15 mouse cellular contexts compared by ENCODE assay signal in the genomic region with DNA sequence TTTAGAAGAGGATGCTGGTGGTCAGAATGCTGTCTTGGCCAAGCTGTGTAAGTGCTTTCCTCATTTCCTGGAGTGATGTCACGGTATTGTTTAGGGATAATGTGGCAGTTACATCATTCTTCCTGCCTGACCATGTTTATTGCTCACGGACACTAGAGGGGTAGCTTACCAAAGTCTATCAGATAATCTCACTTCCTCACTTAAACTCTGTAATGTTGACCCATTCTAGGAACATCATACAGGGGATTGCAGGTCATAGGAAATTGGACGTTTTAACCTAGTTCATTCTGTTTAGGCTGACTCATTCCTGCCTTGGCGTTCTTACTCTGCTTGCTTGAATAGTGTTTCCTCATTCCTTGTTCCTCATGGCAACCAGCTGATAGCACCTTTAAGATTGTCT.
DNase-seq lines count a peak whose midpoint lies in the region; ATAC-seq and TF ChIP-seq lines count a peak whose summit lies in the region.
"Had no signal": no experiment of that assay in that cellular context is flagged by ENCODE, and none has a peak within 500 bp of the region (broad histone marks: within the 10 kb centered on the region; RNA-seq: fewer than 3 reads in every experiment).

No protein-coding gene starts in this region.

- H3K9me3 ChIP-seq in heart, embryonic 16.5 days (replicated peaks; ENCODE audit: control insufficient read depth, low read length) = no peaks in the 10 kb centered on the region
- H3K9me3 ChIP-seq: hindbrain, embryonic 12.5 days; limb, embryonic 13.5 days; midbrain, embryonic 10.5 days had no signal

- no peaks in the 10 kb centered on the region for H3K4me1 ChIP-seq in heart, embryonic 16.5 days (ENCODE audit: control insufficient read depth, insufficient read depth, low read length)
- H3K4me1 ChIP-seq: hindbrain, embryonic 12.5 days; limb, embryonic 13.5 days; midbrain, embryonic 10.5 days had no signal

- 43% methylated on average over 4 of the region's 4 CpGs for WGBS in heart, embryonic 16.5 days
- WGBS in macrophage (ENCODE audit: missing documents) = 6% methylated on average over 4 of the region's 4 CpGs

- no peak for TF ChIP-seq CTCF in C2C12 (IDR thresholded peaks at IDR 0.05; ENCODE audit: control insufficient read depth, insufficient read depth, insufficient read length)

- no peaks in the 10 kb centered on the region for H3K79me3 ChIP-seq in C2C12 (ENCODE audit: low read depth)

- intact Hi-C loops in heart, postnatal 36 days (cut with DNase I) = no loop called here
- intact Hi-C loops in left cerebral cortex, postnatal 10 days (cut with DNase I) = no loop called here

- peak; percentile 57 for DNase-seq in heart, adult 8-10 months (ENCODE audit: low spot score)
- no peak for DNase-seq in heart, postnatal 36 days
- no peak for DNase-seq in cerebellum, postnatal 14 days
- DNase-seq in left cerebral cortex, postnatal 10 days (ENCODE audit: extremely low spot score in 1 of 2, low spot score in 2 of 2) = no peak
- no peak for DNase-seq in kidney, adult 8-10 months
- DNase-seq: adrenal gland, adult 8-10 months; B cell, adult 2 months; thymus, adult 18-20 months had no signal

- H3ac ChIP-seq in C2C12 (ENCODE audit: control insufficient read depth, insufficient read length, low read depth) = no peak overlapping the region

- no peaks in the 10 kb centered on the region for H3K79me2 ChIP-seq in C2C12 (ENCODE audit: control insufficient read depth, insufficient read depth)
- H3K79me2 ChIP-seq in macrophage (ENCODE audit: inconsistent target) = no peaks in the 10 kb centered on the region

- H3K36me3 ChIP-seq in C2C12 (ENCODE audit: control insufficient read depth, insufficient read depth) = no peaks in the 10 kb centered on the region
- no peaks in the 10 kb centered on the region for H3K36me3 ChIP-seq in heart, embryonic 16.5 days (ENCODE audit: control insufficient read depth, insufficient read depth)
- H3K36me3 ChIP-seq in macrophage (ENCODE audit: inconsistent target) = no peaks in the 10 kb centered on the region
- H3K36me3 ChIP-seq: hindbrain, embryonic 12.5 days; limb, embryonic 13.5 days; midbrain, embryonic 10.5 days had no signal

- H3K27me3 ChIP-seq in C2C12 (ENCODE audit: control insufficient read depth, insufficient read depth, insufficient read length) = no peaks in the 10 kb centered on the region
- H3K27me3 ChIP-seq in heart, embryonic 16.5 days (ENCODE audit: control insufficient read depth, insufficient read depth, low read length) = no peaks in the 10 kb centered on the region
- H3K27me3 ChIP-seq: hindbrain, embryonic 12.5 days; limb, embryonic 13.5 days had no signal

- peak overlapping the region; percentile 64 for H3K27ac ChIP-seq in heart, embryonic 16.5 days (ENCODE audit: low read length)
- 0 out of 2 replicates have a peak overlapping the region, but pooled peaks have one; percentile 15 for H3K27ac ChIP-seq in macrophage
- H3K27ac ChIP-seq: hindbrain, embryonic 12.5 days; kidney, postnatal 0 days; limb, embryonic 13.5 days; midbrain, embryonic 10.5 days had no signal

- H3K4me3 ChIP-seq in C2C12 (ENCODE audit: insufficient read depth, poor library complexity, severe bottlenecking) (no peak overlapping the region), macrophage (ENCODE audit: inconsistent target) (no peak overlapping the region)
- H3K4me3 ChIP-seq in heart, embryonic 16.5 days (ENCODE audit: low read length) = no peak overlapping the region
- H3K4me3 ChIP-seq: hindbrain, embryonic 12.5 days; limb, embryonic 13.5 days; midbrain, embryonic 10.5 days had no signal

- ATAC-seq in heart, embryonic 16.5 days (replicated peaks; ENCODE audit: extremely low read depth, insufficient read depth, low FRiP score) = peak; percentile 72

- H3K9ac ChIP-seq in heart, embryonic 16.5 days (ENCODE audit: low read length) = no peak overlapping the region
- H3K9ac ChIP-seq: hindbrain, embryonic 12.5 days; limb, embryonic 13.5 days had no signal

- no peak overlapping the region for H3K4me2 ChIP-seq in heart, embryonic 16.5 days (ENCODE audit: low read depth, low read length)
- H3K4me2 ChIP-seq: hindbrain, embryonic 12.5 days; limb, embryonic 13.5 days had no signal

TF ChIP-seq in C2C12, 6 proteins besides CTCF, POLR2A, EP300 and RAD21:
- TF ChIP-seq CEBPB (IDR thresholded peaks at IDR 0.05; ENCODE audit: low read depth) = peak; percentile 10
- no peak for TF ChIP-seq FOSL1 (IDR thresholded peaks at IDR 0.05; ENCODE audit: insufficient read depth, low read length, poor library complexity, severe bottlenecking)
